Mouse (Mus musculus): Measurements from ENCODE around the gene Sox15. TPM values are rescaled to one million over a fixed set of nuclear protein-coding genes. Genes with fewer than 3 reads are reported as not detected.
A peak's percentile ranks its signal among the peaks of the same experiment; 100 is the strongest.

Sox15 gene
- polyA plus RNA-seq, 1 experiment from 2014 or later: not detected

DNA sequence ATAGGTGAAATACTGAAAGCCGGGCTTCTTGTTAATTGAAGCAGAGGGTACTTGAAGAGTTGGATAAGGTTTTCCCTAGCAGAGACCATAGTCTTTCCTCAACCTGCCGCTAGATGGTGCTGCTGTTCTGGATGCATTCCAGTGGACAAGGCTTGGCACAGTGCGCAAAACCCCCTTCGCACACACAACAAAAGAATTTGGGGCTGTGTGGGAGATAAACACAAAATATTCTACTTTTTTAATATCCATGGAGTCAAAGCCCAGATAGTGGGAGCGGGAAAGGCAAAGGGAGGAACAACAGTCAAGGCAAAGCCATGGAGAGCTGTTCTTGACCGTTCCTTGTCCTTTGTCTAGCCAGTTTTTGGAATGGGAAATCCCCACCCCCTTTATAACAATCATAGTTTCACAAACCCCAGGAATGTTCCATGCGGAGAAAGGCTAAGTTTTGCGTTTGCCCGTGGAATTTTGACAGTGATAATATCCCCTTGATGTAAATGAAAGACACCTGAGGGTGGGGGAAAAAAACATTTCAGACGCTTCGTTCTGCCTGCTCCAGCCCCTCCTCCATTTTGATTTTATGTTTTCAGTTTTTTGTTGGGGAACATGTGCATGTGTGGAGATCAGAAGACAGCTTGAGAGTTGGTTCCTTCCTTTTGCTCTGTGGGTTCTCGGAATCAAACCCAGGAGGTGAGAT, 27.9 kb downstream of the Sox15 start:
- H3K36me3 ChIP-seq: peaks cover 21% of the 10 kb centered on the region
- H3K27ac ChIP-seq (replicated peaks): peak overlapping the region; percentile 88; the same call in 1 of the 2 replicates
- peak overlapping the region; percentile 93 for H3K4me2 ChIP-seq (replicated peaks)
- no peak for ATAC-seq (ENCODE audit: low FRiP score, low read depth)
- peaks cover 32% of the 10 kb centered on the region for H3K4me1 ChIP-seq
- H3K4me3 ChIP-seq: peak overlapping the region; percentile 81; the same call in 1 of the 2 replicates
- H3K9ac ChIP-seq (replicated peaks): no peak overlapping the region; the same call in 1 of the 2 replicates
- 23% methylated on average over 12 of the region's 12 CpGs for whole genome bisulfite sequencing
- peaks cover 19% of the 10 kb centered on the region; the same call in 1 of the 2 replicates for H3K27me3 ChIP-seq
- no peaks in the 10 kb centered on the region for H3K9me3 ChIP-seq

- no peak for ATAC-seq (ENCODE audit: low FRiP score, low read depth)
- Histone ChIP-seq H3K27ac (replicated peaks) (no peak overlapping the region), H3K4me2 (replicated peaks) (no peak overlapping the region), H3K27me3 (peaks cover 19% of the 10 kb centered on the region; the same call in 1 of the 2 replicates), H3K9ac (replicated peaks) (no peak overlapping the region; the same call in 1 of the 2 replicates), H3K4me3 (no peak overlapping the region), H3K36me3 (peaks cover 15% of the 10 kb centered on the region), H3K4me1 (peaks cover 32% of the 10 kb centered on the region), H3K9me3 (no peaks in the 10 kb centered on the region)
- 72% methylated on average over 7 of the region's 7 CpGs for WGBS
Measured at GRCm38 (mm10) chr11:69683576-69683975, 28.5 kb downstream of the Sox15 start.

DNA sequence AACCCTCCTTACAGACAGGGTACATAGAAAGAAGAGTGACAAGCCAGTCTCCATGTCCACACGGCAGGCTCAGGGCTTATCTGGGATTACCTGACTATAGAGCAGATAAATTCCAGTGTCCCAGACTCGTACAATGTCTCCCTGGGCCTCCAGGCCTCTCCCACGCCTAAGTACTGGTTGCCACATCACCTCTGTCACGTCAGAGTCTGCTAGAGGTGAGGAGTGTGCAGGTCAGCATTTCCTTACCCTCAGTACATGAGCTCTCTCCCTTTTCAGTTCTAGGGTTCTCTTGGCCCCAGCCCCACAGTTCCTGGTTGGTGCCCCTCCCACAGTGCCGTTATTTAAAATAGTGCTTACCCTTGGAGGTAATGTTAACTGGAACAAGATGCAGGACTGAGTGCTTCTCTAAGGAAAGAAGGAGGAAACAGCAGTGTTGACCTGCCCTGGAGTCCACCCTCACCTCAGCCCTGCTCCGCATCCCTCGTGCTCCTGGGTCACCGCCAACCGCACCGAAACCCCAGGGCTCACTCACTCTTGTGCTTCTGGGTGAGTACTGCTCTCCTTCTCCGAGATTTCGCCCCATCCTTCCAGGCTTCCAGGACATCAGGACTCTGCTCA, 29.1 kb downstream of the Sox15 start:
- Histone ChIP-seq H3K4me2 (replicated peaks) (no peak overlapping the region), H3K9me3 (no peaks in the 10 kb centered on the region), H3K4me3 (no peak overlapping the region), H3K36me3 (peaks cover 9% of the 10 kb centered on the region), H3K27me3 (peaks cover 19% of the 10 kb centered on the region; the same call in 1 of the 2 replicates), H3K27ac (replicated peaks) (no peak overlapping the region), H3K9ac (replicated peaks) (no peak overlapping the region), H3K4me1 (peaks cover 31% of the 10 kb centered on the region)
- 81% methylated on average over 12 of the region's 12 CpGs for whole genome bisulfite sequencing
- ATAC-seq (ENCODE audit: low FRiP score, low read depth): no peak

- Histone ChIP-seq H3K4me2 (replicated peaks) (no peak overlapping the region), H3K27ac (replicated peaks) (no peak overlapping the region), H3K36me3 (peaks cover 4% of the 10 kb centered on the region), H3K9me3 (no peaks in the 10 kb centered on the region), H3K27me3 (peaks cover 19% of the 10 kb centered on the region; the same call in 1 of the 2 replicates), H3K9ac (replicated peaks) (no peak overlapping the region), H3K4me3 (no peak overlapping the region), H3K4me1 (peaks cover 26% of the 10 kb centered on the region)
- ATAC-seq (ENCODE audit: low FRiP score, low read depth): no peak
- 74% methylated on average over 6 of the region's 6 CpGs for WGBS
Measured at GRCm38 (mm10) chr11:69684936-69685335, 29.8 kb downstream of the Sox15 start.

DNA sequence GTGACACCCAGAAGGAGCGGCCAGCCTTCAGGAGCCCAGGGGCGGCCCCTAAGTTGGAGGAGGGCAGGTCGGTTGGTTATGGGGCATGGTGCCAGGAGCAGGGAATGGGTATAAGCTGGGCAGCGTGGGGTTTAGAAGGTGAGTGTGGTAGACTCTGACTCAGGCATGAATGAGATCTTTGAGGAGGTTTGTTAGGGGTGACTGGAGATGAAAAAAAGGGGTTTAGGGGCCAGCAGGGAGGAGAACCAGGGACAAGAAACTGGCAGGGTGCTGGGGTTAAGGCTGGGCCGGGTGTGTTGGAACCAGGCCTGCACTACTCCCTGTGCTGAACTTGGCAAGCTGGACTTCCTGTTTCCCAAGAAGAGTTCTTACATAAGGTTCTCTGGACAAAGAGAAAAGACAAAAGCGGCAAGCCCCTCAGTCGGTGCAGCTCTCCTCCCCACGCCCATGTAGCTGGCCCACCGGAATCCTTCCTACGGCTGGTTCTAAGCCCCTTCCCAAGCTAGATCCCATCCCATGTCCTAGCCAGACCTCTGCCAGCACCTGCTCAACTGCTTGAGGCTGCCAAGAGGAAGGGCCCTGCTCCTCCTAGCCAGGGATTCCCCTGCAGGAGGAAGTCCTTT, 30.5 kb downstream of the Sox15 start, which contains the start of gene Tnfsf13:
Tnfsf13 (minus strand) TSS at position 259 of the 623 bp plus-strand sequence.
- Histone ChIP-seq H3K27ac (replicated peaks) (no peak within 1 kb of the TSS), H3K9me3 (no peaks in the 10 kb centered on the region), H3K36me3 (no peaks in the 10 kb centered on the region), H3K27me3 (peaks cover 19% of the 10 kb centered on the region; the same call in 1 of the 2 replicates), H3K4me2 (replicated peaks) (no peak within 1 kb of the TSS), H3K4me1 (peaks cover 19% of the 10 kb centered on the region), H3K4me3 (no peak within 1 kb of the TSS), H3K9ac (replicated peaks) (peak within 1 kb of the TSS; percentile 25; the same call in 1 of the 2 replicates)
- no peak for ATAC-seq (ENCODE audit: low FRiP score, low read depth)
- 58% methylated on average over 10 of the region's 10 CpGs for WGBS

DNA sequence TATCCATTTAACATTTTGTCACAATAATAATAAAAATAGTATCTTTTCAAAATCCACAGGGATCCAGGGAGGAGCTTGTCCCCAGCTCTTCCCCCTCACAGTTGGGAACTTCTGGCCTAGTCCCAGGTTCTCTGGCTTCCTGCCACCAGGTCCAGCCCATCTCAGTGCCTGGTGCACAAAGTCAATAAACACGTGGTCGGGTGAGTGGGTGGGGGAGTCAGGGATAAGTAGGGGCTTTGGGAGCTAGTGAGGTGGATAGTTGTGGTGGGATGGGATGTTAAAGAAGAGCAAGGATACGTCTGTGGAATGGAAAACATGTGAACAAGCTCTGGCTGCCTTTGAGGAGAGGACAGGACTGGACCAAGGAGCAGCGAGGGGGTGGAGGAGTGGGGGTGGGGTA, 31.3 kb downstream of the Sox15 start:
- Histone ChIP-seq H3K27ac (replicated peaks) (no peak overlapping the region), H3K9me3 (no peaks in the 10 kb centered on the region), H3K9ac (replicated peaks) (0 out of 2 replicates have a peak overlapping the region, but pooled peaks have one; percentile 25)

DNA sequence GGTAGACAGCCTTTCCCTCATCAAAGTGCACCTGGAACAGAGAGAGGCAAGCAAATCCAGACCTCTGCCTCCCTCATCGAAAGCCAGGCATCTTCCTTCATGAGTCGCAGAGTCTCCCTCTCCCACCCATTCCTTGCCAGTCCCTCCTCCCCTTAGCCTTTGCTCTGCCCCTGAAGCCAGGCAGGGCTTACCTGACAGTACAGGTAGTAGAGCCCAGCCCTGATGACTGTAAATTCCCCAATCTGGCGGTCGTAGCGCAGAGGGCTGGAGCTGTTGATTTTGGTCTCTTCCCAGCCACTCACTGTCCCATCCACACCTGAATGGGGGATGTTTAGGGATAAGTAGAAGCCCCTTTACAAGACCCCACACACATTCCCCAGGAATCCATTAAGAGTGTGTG, 31.9 kb downstream of the Sox15 start:
- Histone ChIP-seq H3K27me3 (peaks cover 24% of the 10 kb centered on the region; the same call in 1 of the 2 replicates), H3K27ac (replicated peaks) (no peak overlapping the region), H3K36me3 (no peaks in the 10 kb centered on the region), H3K4me2 (replicated peaks) (no peak overlapping the region), H3K4me3 (no peak overlapping the region), H3K4me1 (peaks cover 13% of the 10 kb centered on the region), H3K9me3 (no peaks in the 10 kb centered on the region), H3K9ac (replicated peaks) (0 out of 2 replicates have a peak overlapping the region, but pooled peaks have one; percentile 25)
- WGBS: 66% methylated on average over 5 of the region's 5 CpGs
- ATAC-seq (ENCODE audit: low FRiP score, low read depth): no peak

More for the DNA sequence above, 31.3 kb downstream of the Sox15 start:
- H3K4me3 ChIP-seq: no peak overlapping the region
- no peak overlapping the region for H3K4me2 ChIP-seq (replicated peaks)
- no peaks in the 10 kb centered on the region for H3K36me3 ChIP-seq
- H3K4me1 ChIP-seq: peaks cover 13% of the 10 kb centered on the region
- WGBS: 19% methylated on average over 4 of the region's 4 CpGs
- H3K27me3 ChIP-seq: peaks cover 22% of the 10 kb centered on the region; the same call in 1 of the 2 replicates
- ATAC-seq (ENCODE audit: low FRiP score, low read depth): no peak

DNA sequence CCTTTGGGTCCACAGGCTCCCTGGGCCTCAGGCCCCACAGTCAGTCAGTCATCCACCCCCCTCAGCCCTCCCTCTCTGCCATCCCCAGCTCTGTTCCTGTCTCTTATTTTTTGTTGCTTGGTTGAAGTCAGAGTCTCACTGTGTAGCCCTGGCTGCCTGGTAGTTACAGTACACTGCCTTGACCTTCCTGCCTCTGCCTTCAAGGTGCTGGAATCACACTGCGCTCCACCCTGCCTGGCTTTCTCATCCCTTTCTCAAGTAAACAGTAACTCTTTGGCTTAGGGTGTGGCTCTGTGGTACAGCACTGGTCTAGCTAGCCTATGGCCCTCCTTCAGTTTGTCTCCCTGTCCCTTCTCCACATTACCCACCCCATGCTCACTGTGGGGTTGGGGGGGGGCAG, 34.8 kb downstream of the Sox15 start:
- H3K27ac ChIP-seq (replicated peaks): no peak overlapping the region
- 0 out of 2 replicates have a peak, but pooled peaks cover 17% of the 10 kb centered on the region for H3K27me3 ChIP-seq
- no peak overlapping the region for H3K4me2 ChIP-seq (replicated peaks)
- no peaks in the 10 kb centered on the region for H3K36me3 ChIP-seq
- no peak for ATAC-seq (ENCODE audit: low FRiP score, low read depth)
- WGBS: 88% methylated on average over 1 of the region's 1 CpGs
- H3K9ac ChIP-seq (replicated peaks): no peak overlapping the region
- no peaks in the 10 kb centered on the region for H3K9me3 ChIP-seq
- no peak overlapping the region for H3K4me3 ChIP-seq
- 0 out of 2 replicates have a peak, but pooled peaks cover 2% of the 10 kb centered on the region for H3K4me1 ChIP-seq

DNA sequence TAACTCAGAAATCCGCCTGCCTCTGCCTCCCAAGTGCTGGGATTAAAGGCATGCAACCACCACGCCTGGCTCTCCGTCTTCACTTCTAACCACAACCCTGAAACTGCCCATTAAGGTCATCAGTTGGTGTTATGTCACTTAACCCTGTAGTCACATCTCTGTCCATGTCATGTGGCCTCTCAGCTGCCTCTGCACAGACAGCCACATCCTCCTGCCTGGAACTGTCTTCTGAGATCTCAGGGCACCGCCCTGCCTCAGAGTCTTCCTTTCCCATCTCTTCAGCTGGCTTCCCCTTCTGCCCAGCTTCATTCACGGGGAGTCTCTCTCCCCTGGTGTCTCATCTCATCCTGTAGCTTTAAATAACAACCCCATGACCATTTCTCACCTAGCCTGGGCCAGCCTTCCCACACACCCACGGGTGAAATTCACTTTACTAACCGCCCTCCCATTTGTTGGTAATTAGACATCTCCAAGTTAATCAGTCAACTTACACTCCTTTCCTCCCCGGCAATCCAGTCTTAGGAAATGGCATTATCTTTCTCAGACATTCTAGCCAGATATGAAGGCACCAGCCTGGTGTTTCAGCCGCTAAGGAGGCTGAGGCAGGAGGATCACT, 37.2 kb downstream of the Sox15 start:
- peaks cover 10% of the 10 kb centered on the region for H3K4me1 ChIP-seq

DNA sequence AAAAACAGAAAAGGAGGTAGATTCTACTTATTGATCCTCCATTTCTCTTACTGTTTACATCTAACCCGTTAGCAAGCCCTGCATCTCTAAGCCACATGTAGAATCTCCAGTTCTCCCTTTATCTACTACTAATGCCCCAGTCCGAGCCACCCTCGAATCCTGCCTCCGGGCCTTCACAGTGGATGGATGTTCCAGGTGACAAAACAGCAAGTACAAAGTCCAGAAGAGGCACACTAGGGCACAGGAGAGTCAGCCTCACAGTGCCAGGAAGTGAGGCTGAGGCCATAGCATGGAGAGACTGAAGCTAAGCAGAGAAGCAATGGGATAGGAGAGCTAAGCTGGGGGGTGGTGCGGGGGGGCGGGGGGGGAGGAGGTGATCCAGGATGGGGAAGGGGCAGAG, 37.7 kb downstream of the Sox15 start:
- ATAC-seq (ENCODE audit: low FRiP score, low read depth): no peak
- no peak overlapping the region for H3K9ac ChIP-seq (replicated peaks)
- H3K36me3 ChIP-seq: no peaks in the 10 kb centered on the region
- H3K4me1 ChIP-seq: peaks cover 10% of the 10 kb centered on the region
- H3K9me3 ChIP-seq: no peaks in the 10 kb centered on the region
- H3K4me2 ChIP-seq (replicated peaks): no peak overlapping the region
- WGBS: 89% methylated on average over 6 of the region's 6 CpGs
- no peak overlapping the region for H3K4me3 ChIP-seq
- no peak overlapping the region for H3K27ac ChIP-seq (replicated peaks)
- H3K27me3 ChIP-seq: peaks cover 14% of the 10 kb centered on the region

More for the DNA sequence above, 37.2 kb downstream of the Sox15 start:
- H3K36me3 ChIP-seq: no peaks in the 10 kb centered on the region
- no peaks in the 10 kb centered on the region for H3K9me3 ChIP-seq
- H3K27ac ChIP-seq (replicated peaks): no peak overlapping the region
- WGBS: 84% methylated on average over 9 of the region's 9 CpGs
- ATAC-seq (ENCODE audit: low FRiP score, low read depth): no peak
- H3K4me2 ChIP-seq (replicated peaks): no peak overlapping the region
- peaks cover 15% of the 10 kb centered on the region for H3K27me3 ChIP-seq
- no peak overlapping the region for H3K9ac ChIP-seq (replicated peaks)
- no peak overlapping the region for H3K4me3 ChIP-seq

DNA sequence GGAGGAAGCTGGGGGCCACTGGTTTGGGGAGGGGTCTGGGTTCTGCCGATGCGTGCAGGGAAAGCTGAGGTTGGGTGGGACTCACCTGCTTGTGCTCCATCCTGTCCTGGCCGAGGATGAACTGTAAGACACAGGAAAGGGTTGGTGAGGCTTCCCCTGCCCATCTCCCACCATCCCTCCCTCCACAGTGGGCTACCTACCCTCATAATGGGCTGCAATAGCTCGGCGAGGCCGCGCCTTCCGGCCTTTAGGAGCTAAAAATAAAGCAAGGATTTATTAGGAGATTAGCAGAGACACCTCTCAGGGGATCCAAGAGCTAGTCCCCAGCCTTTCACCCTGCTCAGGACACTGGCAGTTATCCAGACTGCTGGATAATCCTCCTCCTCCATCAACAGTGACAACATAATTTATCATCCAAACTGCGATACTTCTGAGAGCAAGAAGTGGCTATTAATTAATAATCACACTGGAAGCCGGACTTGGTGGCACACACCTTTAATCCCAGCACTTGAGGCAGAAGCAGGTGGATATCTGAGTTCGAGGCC, 38.4 kb downstream of the Sox15 start:
- Histone ChIP-seq H3K36me3 (no peaks in the 10 kb centered on the region), H3K27me3 (peaks cover 14% of the 10 kb centered on the region), H3K4me2 (replicated peaks) (no peak overlapping the region), H3K27ac (replicated peaks) (no peak overlapping the region), H3K4me3 (no peak overlapping the region), H3K9me3 (no peaks in the 10 kb centered on the region), H3K9ac (replicated peaks) (no peak overlapping the region), H3K4me1 (peaks cover 10% of the 10 kb centered on the region)
- 58% methylated on average over 11 of the region's 11 CpGs for WGBS
- no peak for ATAC-seq (ENCODE audit: low FRiP score, low read depth)
